ENCODE assay signal across 8 mouse cellular contexts in genomic region chr2:181764600-181764999, GRCm38 (mm10). TPM values are rescaled to one million over a fixed set of nuclear protein-coding genes. Genes with fewer than 3 reads are reported as not detected.
A peak's percentile ranks its signal among the peaks of the same experiment; 100 is the strongest.
DNase-seq lines count a peak whose midpoint lies in the region; ATAC-seq and TF ChIP-seq lines count a peak whose summit lies in the region.

No protein-coding gene starts in this region.

- no peak for TF ChIP-seq CTCF in heart, adult 2 months (IDR thresholded peaks at IDR 0.05)
- no peak for TF ChIP-seq CTCF in liver, postnatal 0 days (IDR thresholded peaks at IDR 0.05; ENCODE audit: low read depth)

- H3K27ac ChIP-seq in heart, adult 2 months, result no peak overlapping the region
- no peak overlapping the region for H3K27ac ChIP-seq in liver, postnatal 0 days (ENCODE audit: low read depth)

- H3K79me2 ChIP-seq in heart, adult 2 months (replicated peaks; ENCODE audit: control insufficient read depth, insufficient read depth, low read length), result no peaks in the 10 kb centered on the region

- no peak for ATAC-seq in liver, postnatal 0 days

- 3% methylated on average over 10 of the region's 10 CpGs for WGBS in heart, adult 2 months
- WGBS in liver, postnatal 0 days (ENCODE audit: insufficient replicate concordance), result 4% methylated on average over 10 of the region's 10 CpGs

- H3K4me1 ChIP-seq in heart, adult 2 months (ENCODE audit: control insufficient read depth, insufficient read depth, low read length), result no peaks in the 10 kb centered on the region
- no peaks in the 10 kb centered on the region for H3K4me1 ChIP-seq in liver, postnatal 0 days (ENCODE audit: insufficient read depth)

- H3K27me3 ChIP-seq in heart, adult 2 months (ENCODE audit: control insufficient read depth, insufficient read depth, low read length), result no peaks in the 10 kb centered on the region
- H3K27me3 ChIP-seq in liver, postnatal 0 days (ENCODE audit: insufficient read depth, low read length), result no peaks in the 10 kb centered on the region
- no peaks in the 10 kb centered on the region for H3K27me3 ChIP-seq in splenic B cell, adult 2 months (ENCODE audit: control insufficient read depth, insufficient read depth, low read length, poor library complexity, severe bottlenecking)

- no peak overlapping the region for H3K4me3 ChIP-seq in heart, adult 2 months
- no peak overlapping the region for H3K4me3 ChIP-seq in liver, postnatal 0 days (ENCODE audit: low read depth, low read length)

- H3K9me3 ChIP-seq in liver, postnatal 0 days (ENCODE audit: low read length), result no peaks in the 10 kb centered on the region

- no peak for TF ChIP-seq POLR2A in heart, adult 2 months (IDR thresholded peaks at IDR 0.05; ENCODE audit: insufficient read depth, low read depth, low read length)

- no peak overlapping the region for H3K9ac ChIP-seq in heart, adult 2 months (ENCODE audit: low read depth, low read length)
- no peak overlapping the region for H3K9ac ChIP-seq in liver, postnatal 0 days (replicated peaks)

- H3K36me3 ChIP-seq in heart, adult 2 months (ENCODE audit: control insufficient read depth, insufficient read depth, low read length), result no peaks in the 10 kb centered on the region
- H3K36me3 ChIP-seq in liver, postnatal 0 days (replicated peaks; ENCODE audit: insufficient read depth, low read length), result no peaks in the 10 kb centered on the region
- H3K36me3 ChIP-seq in splenic B cell, adult 2 months (ENCODE audit: control insufficient read depth, insufficient read depth, low read length, poor library complexity, severe bottlenecking), result no peaks in the 10 kb centered on the region

- H3K4me2 ChIP-seq in liver, postnatal 0 days (ENCODE audit: low read depth, low read length), result no peak overlapping the region

- TF ChIP-seq EP300 in heart, adult 2 months (IDR thresholded peaks at IDR 0.05; ENCODE audit: insufficient read depth, low read depth, low read length), result no peak
- TF ChIP-seq EP300 in liver, postnatal 0 days (IDR thresholded peaks at IDR 0.05; ENCODE audit: low read depth), result no peak

- intact Hi-C loops in heart, adult 2 months (cut with DNase I), result no loop called here

- peak; percentile 67 for DNase-seq in heart, adult 11 months
- DNase-seq in heart, adult 2 months, result no peak
- DNase-seq in urinary bladder, postnatal 25 days (ENCODE audit: low spot score), result peak; percentile 5
- DNase-seq in urinary bladder, adult 2 months (ENCODE audit: low spot score), result no peak
- DNase-seq in forelimb bud, embryonic 11.5 days (ENCODE audit: low read depth, low spot score), result peak; percentile 69
- DNase-seq in liver, postnatal 0 days, result peak; percentile 34
- DNase-seq in splenic B cell, adult 2 months (ENCODE audit: low read depth, low spot score), result peak; percentile 6
- no peak for DNase-seq in left cerebral cortex, adult 18-20 months (ENCODE audit: low spot score in 2 of 2)

RNA-seq across cellular contexts. Expression of gene Myt1, which starts 1.5 kb away (rescaled TPM):
- not detected for total RNA-seq in heart, adult 2 months (2021)
- 0.02 TPM in 1 of 2 replicates, not detected in the other for polyA plus RNA-seq in heart, adult 2 months (2012; rRNA removed)
- 0.03 and 0.06 TPM in 2 replicates for polyA plus RNA-seq in urinary bladder, adult 2 months (2012; rRNA removed)
- not detected in 2 replicates for polyA plus RNA-seq in liver, postnatal 0 days (2015; fragmentation: Nextera tagmentation; extraction: Ambion mirVana)
- total RNA-seq in left cerebral cortex, adult 18-20 months (2021), result 10 to 100 TPM; 10.4 to 15.5 TPM

RNA-seq across cellular contexts. Expression of gene Oprl1, which starts 49.8 kb away (rescaled TPM):
- total RNA-seq in heart, adult 2 months (2021), result not detected
- not detected in 2 replicates for polyA plus RNA-seq in heart, adult 2 months (2012; rRNA removed)
- polyA plus RNA-seq in urinary bladder, adult 2 months (2012; rRNA removed), result 0.18 and 0.24 TPM in 2 replicates
- polyA plus RNA-seq in liver, postnatal 0 days (2015; fragmentation: Nextera tagmentation; extraction: Ambion mirVana), result 0.07 and 0.17 TPM in 2 replicates
- total RNA-seq in left cerebral cortex, adult 18-20 months (2021), result 10 to 100 TPM; 57.5 to 61.9 TPM

Comparison
In these comparisons a context has a peak if more than half of its experiments do, and no peak if none do; other contexts are left out.
1. DNase-seq: peak in heart, adult 11 months (single experiment), urinary bladder, postnatal 25 days (single experiment), forelimb bud, embryonic 11.5 days (single experiment), liver, postnatal 0 days (single experiment) and splenic B cell, adult 2 months (single experiment); none in heart, adult 2 months (0 of 2), urinary bladder, adult 2 months (single experiment) and left cerebral cortex, adult 18-20 months (0 of 2).